Mouse (Mus musculus): Measurements from ENCODE around the gene Grb2.

DNA sequence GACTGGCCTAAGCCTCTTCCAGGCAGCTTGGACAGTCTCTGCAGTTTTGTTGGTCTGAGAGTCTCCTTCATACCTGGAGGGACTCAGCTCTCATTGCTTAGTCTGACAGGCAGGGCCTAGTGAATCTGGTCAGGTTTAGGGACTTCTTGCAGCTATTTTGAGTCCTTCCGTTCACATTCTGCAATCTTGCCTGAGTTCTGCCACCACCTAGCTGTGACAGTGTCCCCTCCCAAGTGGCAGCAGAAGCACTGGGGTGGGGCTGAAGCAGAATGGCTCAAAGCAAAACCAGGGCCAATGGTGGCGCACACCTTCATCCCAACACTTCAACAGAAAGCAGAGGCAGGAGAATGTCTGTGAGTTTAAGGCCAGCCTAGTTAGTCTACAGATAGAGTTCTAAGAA lies 2.8 kb downstream of the Grb2 start:
- TF ChIP-seq CTCF (IDR thresholded peaks at IDR 0.05; ENCODE audit: low read depth): peak; percentile 15; the same call in 1 of the 2 replicates
- TF ChIP-seq EP300 (optimal IDR thresholded peaks at IDR 0.05): no peak
